Mouse (Mus musculus): ENCODE results near the gene Zfp651. TPM values are rescaled to one million over a fixed set of nuclear protein-coding genes. Genes with fewer than 3 reads are reported as not detected.

Gene Zfp651
- 14.0 and 16.5 TPM in 2 replicates for polyA plus RNA-seq (2014; fragmentation: Nextera tagmentation; extraction: Ambion mirVana)

DNA sequence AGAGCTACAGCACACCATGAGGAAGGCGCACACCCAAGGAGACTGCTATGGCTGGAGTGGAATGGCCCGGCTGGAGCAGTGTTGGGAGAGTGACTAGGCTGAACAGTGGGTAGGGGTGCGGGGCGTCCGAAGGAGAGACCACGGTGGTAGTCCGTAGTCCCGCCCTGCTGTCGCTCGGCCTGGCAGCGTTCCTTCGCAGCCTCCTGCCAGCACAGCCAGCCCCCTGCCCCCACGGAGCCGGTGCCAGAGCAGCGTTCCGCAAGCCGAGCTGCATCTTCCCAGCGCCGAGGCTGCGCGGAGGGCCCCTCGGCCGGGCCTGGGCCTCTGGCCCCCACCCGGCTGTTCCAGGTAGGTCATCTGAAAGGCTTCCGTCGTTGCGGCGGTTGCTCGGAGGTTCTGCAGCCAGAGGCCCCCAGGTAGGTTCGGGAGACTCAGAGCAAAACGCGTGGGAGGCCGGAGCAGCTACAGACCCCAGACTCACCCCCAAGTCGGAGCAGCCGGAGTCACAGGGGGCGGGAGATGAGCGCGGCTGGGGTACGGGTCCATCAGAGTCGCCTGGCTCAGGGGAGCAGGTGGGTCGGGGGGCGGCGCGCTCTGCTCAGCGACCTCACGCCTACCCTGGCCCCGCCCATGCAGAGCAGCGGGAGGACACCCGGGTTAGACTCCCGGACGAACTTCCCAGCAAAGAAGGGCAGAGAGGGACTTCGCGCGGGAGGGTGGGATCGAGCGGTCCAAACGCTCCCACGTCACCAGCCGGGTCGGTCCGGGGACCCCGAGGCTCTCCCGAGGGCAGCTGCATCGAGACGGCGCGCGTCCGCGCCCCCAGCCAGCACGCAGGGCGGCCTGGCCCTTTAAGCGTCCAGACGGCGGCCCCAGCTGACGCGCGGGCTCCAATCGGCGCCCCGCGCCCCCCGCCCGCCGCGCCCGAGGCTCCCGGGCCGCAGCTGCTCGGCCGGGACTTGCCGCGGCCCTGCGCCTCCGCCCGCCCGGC is at the start of gene Zfp651:
Gene Zfp651, plus strand, starts transcription at position 240 of the 991 bp plus-strand sequence.
- Histone ChIP-seq H3K4me3 (ENCODE audit: control insufficient read depth in 1 of 2, insufficient read depth in 1 of 2, low read depth in 1 of 2, low read length in 2 of 2) (peak within 1 kb of the TSS; percentile 83 to 86), H3K9me3 (ENCODE audit: control insufficient read depth, low read length) (no peaks in the 10 kb centered on the region), H3K27me3 (ENCODE audit: control insufficient read depth, insufficient read depth, low read length) (no peaks in the 10 kb centered on the region), H3K4me2 (ENCODE audit: low read length) (peak within 1 kb of the TSS; percentile 78), H3K4me1 (ENCODE audit: control insufficient read depth in 2 of 2, insufficient read depth in 2 of 2, low read length in 2 of 2) (peaks cover 15 to 30% of the 10 kb centered on the region in 2 experiments), H3K9ac (ENCODE audit: low read length) (peak within 1 kb of the TSS; percentile 97), H3K36me3 (ENCODE audit: control insufficient read depth, insufficient read depth, low read length) (peaks cover 48% of the 10 kb centered on the region), H3K27ac (replicated peaks in 1 of 2; ENCODE audit: control insufficient read depth in 1 of 2, insufficient read depth in 1 of 2, low read depth in 2 of 2, low read length in 2 of 2) (peak within 1 kb of the TSS; percentile 86 to 97)
- ATAC-seq (ENCODE audit: insufficient number of reproducible peaks, insufficient read depth, low FRiP score, low read depth): peak; percentile 74
- WGBS: under 1% methylated on average over 83 of the region's 97 CpGs

GRCm38 (mm10) chr9:121709898-121710583 is 49.1 kb upstream of the Zfp651 start, which contains the start of gene Ss18l2:
Ss18l2 (plus strand) TSS chr9:121710329.
- 6% methylated on average over 37 of the region's 37 CpGs for WGBS

DNA sequence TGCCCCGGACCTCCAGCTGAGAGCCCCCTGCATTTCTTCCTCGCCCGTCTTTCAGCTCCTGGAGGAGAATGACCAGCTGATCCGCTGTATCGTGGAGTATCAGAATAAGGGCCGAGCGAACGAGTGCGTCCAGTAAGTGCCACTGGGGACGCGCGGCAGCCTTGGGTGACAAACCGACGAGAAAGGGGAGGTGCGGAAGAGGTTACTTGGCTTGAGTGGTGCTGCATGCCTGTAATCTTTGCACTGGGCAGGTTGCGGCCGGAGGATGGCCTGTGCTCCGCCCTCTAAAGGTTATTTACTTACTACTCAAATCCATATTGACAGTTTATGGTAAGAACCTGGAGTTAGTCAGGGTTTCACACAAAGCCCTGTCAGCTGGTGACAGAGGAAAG is 48.5 kb upstream of the Zfp651 start:
- ATAC-seq (ENCODE audit: insufficient number of reproducible peaks, insufficient read depth, low FRiP score, low read depth): peak; percentile 33; the same call in 1 of the 2 replicates
- H3K4me2 ChIP-seq (ENCODE audit: low read length): peak overlapping the region; percentile 69
- peak overlapping the region; percentile 95 for H3K9ac ChIP-seq (ENCODE audit: low read length)
- no peaks in the 10 kb centered on the region for H3K9me3 ChIP-seq (ENCODE audit: control insufficient read depth, low read length)
- H3K4me1 ChIP-seq (ENCODE audit: control insufficient read depth in 2 of 2, insufficient read depth in 2 of 2, low read length in 2 of 2): peaks cover 4 to 22% of the 10 kb centered on the region in 2 experiments
- H3K27ac ChIP-seq (replicated peaks in 1 of 2; ENCODE audit: control insufficient read depth in 1 of 2, insufficient read depth in 1 of 2, low read depth in 2 of 2, low read length in 2 of 2): peak overlapping the region; percentile 98 to 99
- no peaks in the 10 kb centered on the region for H3K27me3 ChIP-seq (ENCODE audit: control insufficient read depth, insufficient read depth, low read length)
- peaks cover 20% of the 10 kb centered on the region for H3K36me3 ChIP-seq (ENCODE audit: control insufficient read depth, insufficient read depth, low read length)
- H3K4me3 ChIP-seq (ENCODE audit: control insufficient read depth in 1 of 2, insufficient read depth in 1 of 2, low read depth in 1 of 2, low read length in 2 of 2): peak overlapping the region; percentile 87 to 88
- 1% methylated on average over 18 of the region's 18 CpGs for WGBS

More at GRCm38 (mm10) chr9:121709898-121710583, 49.1 kb upstream of the Zfp651 start, which contains the start of gene Ss18l2:
- Histone ChIP-seq H3K27ac (replicated peaks in 1 of 2; ENCODE audit: control insufficient read depth in 1 of 2, insufficient read depth in 1 of 2, low read depth in 2 of 2, low read length in 2 of 2) (peak within 1 kb of the TSS; percentile 98 to 99), H3K36me3 (ENCODE audit: control insufficient read depth, insufficient read depth, low read length) (peaks cover 20% of the 10 kb centered on the region), H3K4me3 (ENCODE audit: control insufficient read depth in 1 of 2, insufficient read depth in 1 of 2, low read depth in 1 of 2, low read length in 2 of 2) (peak within 1 kb of the TSS; percentile 87 to 88), H3K9ac (ENCODE audit: low read length) (peak within 1 kb of the TSS; percentile 95), H3K4me2 (ENCODE audit: low read length) (peak within 1 kb of the TSS; percentile 69), H3K27me3 (ENCODE audit: control insufficient read depth, insufficient read depth, low read length) (no peaks in the 10 kb centered on the region), H3K4me1 (ENCODE audit: control insufficient read depth in 2 of 2, insufficient read depth in 2 of 2, low read length in 2 of 2) (peaks cover 7 to 27% of the 10 kb centered on the region in 2 experiments), H3K9me3 (ENCODE audit: control insufficient read depth, low read length) (no peaks in the 10 kb centered on the region)
- ATAC-seq (ENCODE audit: insufficient number of reproducible peaks, insufficient read depth, low FRiP score, low read depth): peak; percentile 99

GRCm38 (mm10) chr9:121717048-121717447 is 42.1 kb upstream of the Zfp651 start:
- H3K27ac ChIP-seq (replicated peaks in 1 of 2; ENCODE audit: control insufficient read depth in 1 of 2, insufficient read depth in 1 of 2, low read depth in 2 of 2, low read length in 2 of 2): no peak overlapping the region
- no peak for ATAC-seq (ENCODE audit: insufficient number of reproducible peaks, insufficient read depth, low FRiP score, low read depth)
- H3K9me3 ChIP-seq (ENCODE audit: control insufficient read depth, low read length): no peaks in the 10 kb centered on the region
- H3K36me3 ChIP-seq (ENCODE audit: control insufficient read depth, insufficient read depth, low read length): peaks cover 24% of the 10 kb centered on the region
- no peak overlapping the region for H3K9ac ChIP-seq (ENCODE audit: low read length)
- H3K4me3 ChIP-seq (ENCODE audit: control insufficient read depth in 1 of 2, insufficient read depth in 1 of 2, low read depth in 1 of 2, low read length in 2 of 2): no peak overlapping the region
- no peaks in the 10 kb centered on the region for H3K27me3 ChIP-seq (ENCODE audit: control insufficient read depth, insufficient read depth, low read length)
- no peak overlapping the region for H3K4me2 ChIP-seq (ENCODE audit: low read length)
- 83% methylated on average over 2 of the region's 2 CpGs for WGBS
- peaks cover 4 to 17% of the 10 kb centered on the region in 2 experiments for H3K4me1 ChIP-seq (ENCODE audit: control insufficient read depth in 2 of 2, insufficient read depth in 2 of 2, low read length in 2 of 2)

- Histone ChIP-seq H3K4me2 (ENCODE audit: low read length) (peak overlapping the region; percentile 65), H3K9ac (ENCODE audit: low read length) (peak overlapping the region; percentile 68), H3K27me3 (ENCODE audit: control insufficient read depth, insufficient read depth, low read length) (no peaks in the 10 kb centered on the region), H3K36me3 (ENCODE audit: control insufficient read depth, insufficient read depth, low read length) (peaks cover 13% of the 10 kb centered on the region), H3K4me1 (ENCODE audit: control insufficient read depth in 2 of 2, insufficient read depth in 2 of 2, low read length in 2 of 2) (peaks cover 4 to 17% of the 10 kb centered on the region in 2 experiments), H3K9me3 (ENCODE audit: control insufficient read depth, low read length) (no peaks in the 10 kb centered on the region), H3K27ac (replicated peaks in 1 of 2; ENCODE audit: control insufficient read depth in 1 of 2, insufficient read depth in 1 of 2, low read depth in 2 of 2, low read length in 2 of 2) (peak overlapping the region; percentile 95 to 96), H3K4me3 (ENCODE audit: control insufficient read depth in 1 of 2, insufficient read depth in 1 of 2, low read depth in 1 of 2, low read length in 2 of 2) (peak overlapping the region; percentile 51 to 73)
- ATAC-seq (ENCODE audit: insufficient number of reproducible peaks, insufficient read depth, low FRiP score, low read depth): no peak
- 68% methylated on average over 15 of the region's 15 CpGs for WGBS
Measured at GRCm38 (mm10) chr9:121718070-121718705, 40.9 kb upstream of the Zfp651 start.

DNA sequence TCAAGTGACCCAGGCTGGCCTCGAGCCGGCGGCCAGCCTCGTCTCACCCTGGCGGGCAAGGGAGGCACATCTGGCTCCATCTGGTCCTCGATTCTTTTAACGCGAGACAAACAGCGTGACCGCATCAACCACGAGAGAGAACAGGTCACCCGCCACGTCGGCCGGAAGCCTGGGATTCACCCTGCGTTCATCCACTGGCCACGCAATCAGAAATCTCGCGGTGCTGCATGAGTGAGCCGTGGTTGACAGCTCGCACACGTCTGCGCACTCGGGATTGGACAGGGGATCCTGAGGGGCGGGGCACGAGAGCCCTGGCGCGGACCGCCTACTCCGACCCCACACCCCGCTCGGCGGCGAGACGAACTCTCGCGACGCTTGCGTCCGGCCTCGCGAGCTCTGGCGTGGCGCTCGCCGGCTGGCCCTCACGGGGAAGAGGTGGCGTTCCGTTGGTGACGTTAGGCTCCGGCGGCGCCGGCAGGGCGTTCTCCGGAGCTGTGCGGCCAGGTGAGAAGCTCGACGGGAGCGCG is 40.3 kb upstream of the Zfp651 start, which contains the start of gene Nktr:
Gene Nktr, plus strand, starts transcription at position 378 of the 527 bp plus-strand sequence.
- Histone ChIP-seq H3K36me3 (ENCODE audit: control insufficient read depth, insufficient read depth, low read length) (peaks cover 7% of the 10 kb centered on the region), H3K4me2 (ENCODE audit: low read length) (peak within 1 kb of the TSS; percentile 77), H3K4me3 (ENCODE audit: control insufficient read depth in 1 of 2, insufficient read depth in 1 of 2, low read depth in 1 of 2, low read length in 2 of 2) (peak within 1 kb of the TSS; percentile 70 to 73), H3K9me3 (ENCODE audit: control insufficient read depth, low read length) (no peaks in the 10 kb centered on the region), H3K9ac (ENCODE audit: low read length) (peak within 1 kb of the TSS; percentile 93), H3K27me3 (ENCODE audit: control insufficient read depth, insufficient read depth, low read length) (no peaks in the 10 kb centered on the region), H3K27ac (replicated peaks in 1 of 2; ENCODE audit: control insufficient read depth in 1 of 2, insufficient read depth in 1 of 2, low read depth in 2 of 2, low read length in 2 of 2) (peak within 1 kb of the TSS; percentile 95 to 96), H3K4me1 (ENCODE audit: control insufficient read depth in 2 of 2, insufficient read depth in 2 of 2, low read length in 2 of 2) (peaks cover 4 to 19% of the 10 kb centered on the region in 2 experiments)
- WGBS: 1% methylated on average over 48 of the region's 61 CpGs
- peak; percentile 99 for ATAC-seq (ENCODE audit: insufficient number of reproducible peaks, insufficient read depth, low FRiP score, low read depth)
